In genomic region chr6:97883496-97883895, GRCm38 (mm10) we compare ENCODE assay signal across 9 mouse cellular contexts.
DNase-seq lines count a peak whose midpoint lies in the region; ATAC-seq and TF ChIP-seq lines count a peak whose summit lies in the region.
"Had no signal": no experiment of that assay in that cellular context is flagged by ENCODE, and none has a peak within 500 bp of the region (broad histone marks: within the 10 kb centered on the region; RNA-seq: fewer than 3 reads in every experiment).

No protein-coding gene starts in this region.

- H3K9me3 ChIP-seq in kidney, embryonic 15.5 days (replicated peaks), result no peaks in the 10 kb centered on the region
- no peaks in the 10 kb centered on the region for H3K9me3 ChIP-seq in hindbrain, postnatal 0 days (ENCODE audit: low read length)
- H3K9me3 ChIP-seq: embryonic facial prominence, embryonic 13.5 days had no signal

- H3K4me1 ChIP-seq in kidney, embryonic 15.5 days, result peaks cover 7% of the 10 kb centered on the region; the same call in 1 of the 2 replicates
- H3K4me1 ChIP-seq in hindbrain, postnatal 0 days (ENCODE audit: insufficient read depth, low read length), result no peaks in the 10 kb centered on the region
- H3K4me1 ChIP-seq: embryonic facial prominence, embryonic 13.5 days had no signal

- no peaks in the 10 kb centered on the region for H3K36me3 ChIP-seq in kidney, embryonic 15.5 days
- no peaks in the 10 kb centered on the region for H3K36me3 ChIP-seq in hindbrain, postnatal 0 days (ENCODE audit: insufficient read depth, low read length)
- H3K36me3 ChIP-seq: embryonic facial prominence, embryonic 13.5 days had no signal

- H3K4me2 ChIP-seq in kidney, embryonic 15.5 days, result no peak overlapping the region
- H3K4me2 ChIP-seq in hindbrain, postnatal 0 days (ENCODE audit: low read depth, low read length), result no peak overlapping the region
- H3K4me2 ChIP-seq: embryonic facial prominence, embryonic 13.5 days had no signal

- no peak for TF ChIP-seq CTCF in hindbrain, postnatal 0 days (IDR thresholded peaks at IDR 0.05; ENCODE audit: low read depth)

- 0 out of 2 replicates have a peak overlapping the region, but pooled peaks have one; percentile 22 for H3K27ac ChIP-seq in kidney, embryonic 15.5 days
- no peak overlapping the region for H3K27ac ChIP-seq in hindbrain, postnatal 0 days
- H3K27ac ChIP-seq: embryonic facial prominence, embryonic 13.5 days had no signal

- ATAC-seq in kidney, embryonic 15.5 days (replicated peaks; ENCODE audit: low FRiP score), result peak; percentile 46; the same call in 1 of the 2 replicates
- no peak for ATAC-seq in hindbrain, postnatal 0 days
- ATAC-seq in megakaryocyte, adult 5-6 weeks (ENCODE audit: poor library complexity, severe bottlenecking), result no peak
- no peak for ATAC-seq in CD4-positive, CD25-positive, alpha-beta regulatory T cell, adult 4 months

- no peak overlapping the region for H3K4me3 ChIP-seq in kidney, embryonic 15.5 days (replicated peaks)
- no peak overlapping the region for H3K4me3 ChIP-seq in hindbrain, postnatal 0 days (ENCODE audit: low read length)
- H3K4me3 ChIP-seq: embryonic facial prominence, embryonic 13.5 days had no signal

- H3K27me3 ChIP-seq in kidney, embryonic 15.5 days, result no peaks in the 10 kb centered on the region
- H3K27me3 ChIP-seq in hindbrain, postnatal 0 days (ENCODE audit: insufficient read depth, low read length), result no peaks in the 10 kb centered on the region
- H3K27me3 ChIP-seq: embryonic facial prominence, embryonic 13.5 days had no signal

- DNase-seq in kidney, adult 18-20 months, result no peak
- peak; percentile 86 for DNase-seq in NIH3T3 (ENCODE audit: low read depth)
- peak; percentile 38 to 54 for DNase-seq in cerebellum, postnatal 14 days
- DNase-seq in hindbrain, postnatal 0 days (ENCODE audit: low spot score), result peak; percentile 22
- DNase-seq: thymus, postnatal 36 days had no signal

- H3K9ac ChIP-seq in kidney, embryonic 15.5 days, result no peak overlapping the region
- H3K9ac ChIP-seq in hindbrain, postnatal 0 days (replicated peaks; ENCODE audit: low read length), result no peak overlapping the region
- H3K9ac ChIP-seq: embryonic facial prominence, embryonic 13.5 days had no signal

- WGBS in kidney, embryonic 15.5 days, result 55% methylated on average over 2 of the region's 2 CpGs
- 25% methylated on average over 2 of the region's 2 CpGs for WGBS in hindbrain, postnatal 0 days
